Mouse (Mus musculus): ENCODE data around the gene Gzmm. TPM values are rescaled to one million over a fixed set of nuclear protein-coding genes. Genes with fewer than 3 reads are reported as not detected.
A peak's percentile ranks its signal among the peaks of the same experiment; 100 is the strongest.

Gene Gzmm
- total and polyA plus RNA-seq, 2 experiments from 2014 or later = 0.63 to 1.2 TPM

DNA sequence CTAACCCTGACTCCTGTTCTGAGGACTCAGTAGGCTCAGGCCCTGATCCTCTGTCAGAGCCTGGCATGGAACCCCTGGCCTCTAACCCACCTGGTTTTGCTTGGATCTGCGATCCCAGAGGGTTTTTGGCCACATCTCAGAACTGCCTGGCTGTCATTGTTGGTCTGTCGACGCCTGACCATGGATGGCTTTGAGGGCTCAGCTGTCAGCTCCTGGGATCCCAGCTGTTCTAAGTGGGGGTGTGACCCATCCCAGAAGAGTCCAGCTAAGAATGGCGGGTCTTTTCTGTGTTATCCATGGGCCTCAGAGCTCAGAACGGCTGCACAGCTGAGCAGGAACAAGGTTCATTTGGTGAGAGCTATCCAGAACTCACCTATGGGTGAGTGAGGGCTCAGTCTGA, 32.3 kb downstream of the Gzmm start:
- Histone ChIP-seq H3K4me3 (ENCODE audit: low read length) (no peak overlapping the region), H3K27ac (no peak overlapping the region), H3K4me2 (ENCODE audit: low read depth, low read length) (no peak overlapping the region), H3K27me3 (ENCODE audit: insufficient read depth, low read length) (no peaks in the 10 kb centered on the region), H3K9me3 (ENCODE audit: low read length) (no peaks in the 10 kb centered on the region), H3K36me3 (ENCODE audit: insufficient read depth, low read length) (no peaks in the 10 kb centered on the region), H3K4me1 (ENCODE audit: insufficient read depth, low read length) (0 out of 2 replicates have a peak, but pooled peaks cover 3% of the 10 kb centered on the region), H3K9ac (replicated peaks; ENCODE audit: low read length) (no peak overlapping the region)
- WGBS = 52% methylated on average over 5 of the region's 5 CpGs
- TF ChIP-seq CTCF (IDR thresholded peaks at IDR 0.05; ENCODE audit: low read depth) = no peak
- DNase-seq (ENCODE audit: low spot score) (no peak), ATAC-seq (no peak)

- Histone ChIP-seq H3K27ac (no peak overlapping the region; the same call in 1 of the 2 replicates), H3K27me3 (ENCODE audit: insufficient read depth, low read length) (no peaks in the 10 kb centered on the region), H3K9me3 (ENCODE audit: low read length) (no peaks in the 10 kb centered on the region), H3K9ac (replicated peaks; ENCODE audit: low read length) (no peak overlapping the region), H3K4me1 (ENCODE audit: insufficient read depth, low read length) (0 out of 2 replicates have a peak, but pooled peaks cover 3% of the 10 kb centered on the region), H3K36me3 (ENCODE audit: insufficient read depth, low read length) (no peaks in the 10 kb centered on the region), H3K4me2 (ENCODE audit: low read depth, low read length) (no peak overlapping the region), H3K4me3 (ENCODE audit: low read length) (no peak overlapping the region)
- TF ChIP-seq CTCF (IDR thresholded peaks at IDR 0.05; ENCODE audit: low read depth) = no peak
- peak; percentile 60 for DNase-seq (ENCODE audit: low spot score)
- 30% methylated on average over 6 of the region's 6 CpGs for WGBS
- ATAC-seq = peak; percentile 77
These were observed 34.2 kb downstream of the Gzmm start for GRCm38 (mm10) chr10:79723047-79723446.

GRCm38 (mm10) chr10:79723692-79724091, 34.9 kb downstream of the Gzmm start:
- Histone ChIP-seq H3K4me1 (ENCODE audit: insufficient read depth, low read length) (0 out of 2 replicates have a peak, but pooled peaks cover 3% of the 10 kb centered on the region), H3K27ac (no peak overlapping the region), H3K9me3 (ENCODE audit: low read length) (no peaks in the 10 kb centered on the region), H3K9ac (replicated peaks; ENCODE audit: low read length) (no peak overlapping the region), H3K4me3 (ENCODE audit: low read length) (no peak overlapping the region), H3K4me2 (ENCODE audit: low read depth, low read length) (no peak overlapping the region), H3K36me3 (ENCODE audit: insufficient read depth, low read length) (no peaks in the 10 kb centered on the region), H3K27me3 (ENCODE audit: insufficient read depth, low read length) (no peaks in the 10 kb centered on the region)
- DNase-seq (ENCODE audit: low spot score) (no peak), ATAC-seq (no peak)
- TF ChIP-seq CTCF (IDR thresholded peaks at IDR 0.05; ENCODE audit: low read depth) = no peak
- WGBS = 83% methylated on average over 7 of the region's 7 CpGs

- TF ChIP-seq CTCF (IDR thresholded peaks at IDR 0.05; ENCODE audit: low read depth) = peak; percentile 61
- Histone ChIP-seq H3K4me2 (ENCODE audit: low read depth, low read length) (no peak overlapping the region), H3K4me3 (ENCODE audit: low read length) (no peak overlapping the region), H3K9ac (replicated peaks; ENCODE audit: low read length) (no peak overlapping the region), H3K27ac (no peak overlapping the region), H3K27me3 (ENCODE audit: insufficient read depth, low read length) (no peaks in the 10 kb centered on the region), H3K36me3 (ENCODE audit: insufficient read depth, low read length) (peaks cover 3% of the 10 kb centered on the region; the same call in 1 of the 2 replicates), H3K9me3 (ENCODE audit: low read length) (no peaks in the 10 kb centered on the region), H3K4me1 (ENCODE audit: insufficient read depth, low read length) (0 out of 2 replicates have a peak, but pooled peaks cover 3% of the 10 kb centered on the region)
- ATAC-seq (no peak), DNase-seq (ENCODE audit: low spot score) (no peak)
- 36% methylated on average over 11 of the region's 11 CpGs for WGBS
These were observed 37.3 kb downstream of the Gzmm start for GRCm38 (mm10) chr10:79726090-79726489.

GRCm38 (mm10) chr10:79728323-79729249, 39.8 kb downstream of the Gzmm start:
- no peak overlapping the region for H3K4me3 ChIP-seq (ENCODE audit: low read length)
- ATAC-seq (no peak), DNase-seq (ENCODE audit: low spot score) (no peak)
- 56% methylated on average over 28 of the region's 28 CpGs for WGBS
- H3K4me2 ChIP-seq (ENCODE audit: low read depth, low read length) = no peak overlapping the region
- no peak for TF ChIP-seq CTCF (IDR thresholded peaks at IDR 0.05; ENCODE audit: low read depth)
- H3K4me1 ChIP-seq (ENCODE audit: insufficient read depth, low read length) = no peaks in the 10 kb centered on the region
- H3K36me3 ChIP-seq (ENCODE audit: insufficient read depth, low read length) = peaks cover 22% of the 10 kb centered on the region
- H3K9me3 ChIP-seq (ENCODE audit: low read length) = no peaks in the 10 kb centered on the region
- H3K27me3 ChIP-seq (ENCODE audit: insufficient read depth, low read length) = no peaks in the 10 kb centered on the region
- no peak overlapping the region for H3K9ac ChIP-seq (replicated peaks; ENCODE audit: low read length)
- H3K27ac ChIP-seq = no peak overlapping the region

GRCm38 (mm10) chr10:79729357-79729965, 40.6 kb downstream of the Gzmm start:
- Histone ChIP-seq H3K4me2 (ENCODE audit: low read depth, low read length) (no peak overlapping the region), H3K27ac (no peak overlapping the region), H3K36me3 (ENCODE audit: insufficient read depth, low read length) (peaks cover 30% of the 10 kb centered on the region), H3K9ac (replicated peaks; ENCODE audit: low read length) (no peak overlapping the region), H3K4me1 (ENCODE audit: insufficient read depth, low read length) (no peaks in the 10 kb centered on the region), H3K4me3 (ENCODE audit: low read length) (no peak overlapping the region), H3K9me3 (ENCODE audit: low read length) (no peaks in the 10 kb centered on the region), H3K27me3 (ENCODE audit: insufficient read depth, low read length) (no peaks in the 10 kb centered on the region)
- TF ChIP-seq CTCF (IDR thresholded peaks at IDR 0.05; ENCODE audit: low read depth) = no peak
- DNase-seq (ENCODE audit: low spot score) (no peak), ATAC-seq (no peak; the same call in 1 of the 2 replicates)
- 57% methylated on average over 13 of the region's 13 CpGs for WGBS

Measured in hindbrain, postnatal 0 days (tissue).